Mouse (Mus musculus) liver, embryonic 15.5 days (tissue): ENCODE results near the gene Hps6. TPM values are rescaled to one million over a fixed set of nuclear protein-coding genes. Genes with fewer than 3 reads are reported as not detected.
A peak's percentile ranks its signal among the peaks of the same experiment; 100 is the strongest.

Experiments used
- ATAC-seq: fragments of 200-750 bp; cut with Nextera tagmentation; 2 replicates; pipeline ENCODE4 v1.8.0; 2017; ENCODE audit warnings: moderate number of reproducible peaks, mild to moderate bottlenecking, moderate library complexity; ENCODE audit not compliant: insufficient read depth
- H3K27ac ChIP-seq: fragments of 300-500 bp; sonication (generic); replicated peaks from 2 replicates; pipeline ENCODE4 v1.5.1; 2015; ENCODE audit warnings: mild to moderate bottlenecking, inconsistent platforms
- H3K27me3 ChIP-seq: fragments of 300-500 bp; sonication (generic); 2 replicates; pipeline ENCODE4 v1.6.1; 2015; ENCODE audit warnings: mild to moderate bottlenecking, inconsistent platforms
- H3K36me3 ChIP-seq: fragments of 300-500 bp; sonication (generic); replicated peaks from 2 replicates; pipeline ENCODE4 v1.6.1; 2015; ENCODE audit warnings: moderate library complexity, mild to moderate bottlenecking, inconsistent platforms
- H3K4me1 ChIP-seq: fragments of 300-500 bp; sonication (generic); replicated peaks from 2 replicates; pipeline ENCODE4 v1.6.1; 2015; ENCODE audit warnings: inconsistent platforms
- H3K4me2 ChIP-seq: fragments of 300-500 bp; sonication (generic); 2 replicates; pipeline ENCODE4 v1.6.1; 2015; ENCODE audit warnings: moderate library complexity, mild to moderate bottlenecking, inconsistent platforms
- H3K4me3 ChIP-seq: fragments of 300-500 bp; sonication (generic); replicated peaks from 2 replicates; pipeline ENCODE4 v1.5.1; 2015; ENCODE audit warnings: mild to moderate bottlenecking, inconsistent platforms
- H3K9ac ChIP-seq: fragments of 300-500 bp; sonication (generic); 2 replicates; pipeline ENCODE4 v1.6.1; 2015; ENCODE audit warnings: moderate library complexity, mild to moderate bottlenecking, inconsistent platforms
- H3K9me3 ChIP-seq: fragments of 300-500 bp; sonication (generic); replicated peaks from 2 replicates; pipeline ENCODE4 v1.6.1; 2016; ENCODE audit warnings: inconsistent platforms
- WGBS: fragments of 180-500 bp; shearing (Covaris S2); methylation state at CpG from one replicate; pipeline ENCODE4 v1.1.7; 2015; ENCODE audit warnings: mixed read lengths; ENCODE audit not compliant: insufficient replicate concordance; 5-methylcytosine and 5-hydroxymethylcytosine counted together
- polyA plus RNA-seq: library from polyadenylated mRNA; unstranded; fragments of >200 nt; fragmentation: Nextera tagmentation; extraction: Ambion mirVana; gene quantifications from 2 replicates; pipeline ENCODE4 v1.2.1, GENCODE M21; 2015

Hps6 gene
- polyA plus RNA-seq, 1 experiment from 2014 or later, result 3.2 TPM

DNA sequence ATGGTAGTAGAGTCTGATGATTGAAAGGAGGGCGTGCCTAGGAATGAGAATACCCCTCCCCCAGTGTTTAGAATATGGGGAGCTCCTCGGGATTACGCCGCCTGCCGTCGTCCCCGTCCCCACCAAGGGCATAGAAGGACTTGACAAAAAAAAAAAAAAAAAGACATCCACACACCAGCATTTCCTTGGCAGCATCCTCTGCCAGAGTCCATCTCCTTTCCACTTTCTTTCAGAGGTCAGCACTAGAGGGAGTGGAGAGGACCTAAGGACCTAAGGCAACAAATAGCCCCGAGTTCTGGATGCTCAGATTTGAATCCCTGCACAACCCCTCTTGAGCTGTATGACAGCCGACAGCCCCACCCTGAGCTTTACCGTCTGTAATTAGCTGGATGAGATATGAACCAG lies 43.3 kb downstream of the Hps6 start:
- Histone ChIP-seq H3K27me3 (peaks cover 31% of the 10 kb centered on the region), H3K27ac (peak overlapping the region; percentile 35; the same call in 1 of the 2 replicates), H3K4me2 (peak overlapping the region; percentile 99; the same call in 1 of the 2 replicates), H3K9me3 (no peaks in the 10 kb centered on the region), H3K9ac (no peak overlapping the region), H3K4me1 (peaks cover 52% of the 10 kb centered on the region), H3K36me3 (no peaks in the 10 kb centered on the region), H3K4me3 (no peak overlapping the region)
- no peak for ATAC-seq
- 7% methylated on average over 10 of the region's 10 CpGs for WGBS

DNA sequence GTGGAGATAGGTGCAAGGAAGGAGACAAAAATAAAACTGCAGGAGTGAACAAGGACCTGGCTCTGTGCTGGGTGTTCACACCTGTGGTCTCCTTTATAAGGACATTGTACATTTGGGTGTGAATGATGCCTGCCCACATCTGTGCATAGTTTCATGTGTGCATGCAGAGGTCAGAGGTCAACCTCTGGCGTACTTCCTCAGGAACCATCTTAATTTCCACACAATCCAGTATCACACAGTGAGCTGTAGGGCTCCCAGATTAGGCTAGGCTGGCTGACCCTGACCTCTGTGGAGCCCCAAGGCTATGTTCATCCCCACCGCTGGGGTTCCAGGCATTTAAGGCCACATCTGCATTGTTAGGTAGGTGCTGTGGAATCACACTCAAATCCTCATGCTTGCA lies 44.1 kb downstream of the Hps6 start:
- Histone ChIP-seq H3K4me1 (peaks cover 44% of the 10 kb centered on the region), H3K9ac (no peak overlapping the region), H3K4me3 (no peak overlapping the region), H3K27me3 (peaks cover 31% of the 10 kb centered on the region), H3K36me3 (no peaks in the 10 kb centered on the region), H3K9me3 (no peaks in the 10 kb centered on the region), H3K27ac (no peak overlapping the region), H3K4me2 (no peak overlapping the region)
- 75% methylated on average over 2 of the region's 2 CpGs for WGBS
- ATAC-seq, result no peak

DNA sequence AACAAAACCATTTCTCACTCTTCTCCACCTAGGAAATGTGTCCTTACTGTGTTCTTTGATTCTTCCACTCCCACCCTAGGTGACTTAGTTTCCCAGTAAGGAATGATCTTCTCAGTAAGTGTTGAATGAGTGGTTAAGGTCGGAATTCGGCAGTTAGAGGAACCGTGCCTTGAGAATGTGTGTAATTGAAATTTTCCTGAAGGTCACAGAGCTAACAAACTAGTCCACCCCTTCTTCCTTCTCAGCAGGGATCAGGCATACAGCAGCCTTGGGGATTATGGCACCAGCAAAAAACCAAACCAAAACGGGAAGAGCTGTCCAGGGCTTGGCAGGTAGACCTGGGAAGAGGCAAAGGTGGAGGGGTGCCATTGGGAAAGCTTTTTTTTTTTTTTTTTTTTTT lies 45.8 kb downstream of the Hps6 start:
- H3K4me3 ChIP-seq, result no peak overlapping the region
- no peak overlapping the region for H3K9ac ChIP-seq
- WGBS, result 71% methylated on average over 4 of the region's 4 CpGs
- no peak overlapping the region for H3K27ac ChIP-seq
- H3K27me3 ChIP-seq, result peaks cover 31% of the 10 kb centered on the region
- H3K9me3 ChIP-seq, result no peaks in the 10 kb centered on the region
- no peaks in the 10 kb centered on the region for H3K36me3 ChIP-seq
- ATAC-seq, result no peak
- no peak overlapping the region for H3K4me2 ChIP-seq
- H3K4me1 ChIP-seq, result peaks cover 34% of the 10 kb centered on the region

DNA sequence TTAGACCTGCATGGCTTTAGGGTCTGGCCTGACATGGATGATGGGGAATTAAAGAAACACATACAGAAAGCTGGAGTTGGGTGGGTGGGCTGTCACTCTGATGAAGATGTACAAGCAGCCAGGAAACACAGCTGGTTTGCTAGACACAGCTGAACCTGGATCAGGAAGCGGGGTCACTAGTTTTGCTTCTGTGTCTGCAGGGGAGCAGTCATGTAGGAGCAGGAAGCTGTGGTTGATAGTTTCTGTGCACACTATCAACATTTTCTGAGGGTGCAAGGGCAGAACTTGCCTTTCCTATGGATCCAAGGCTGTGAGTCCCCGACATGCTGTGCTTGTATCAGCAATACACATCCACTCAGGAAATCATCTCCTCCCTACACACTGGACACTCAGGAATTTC lies 47.2 kb downstream of the Hps6 start:
- Histone ChIP-seq H3K4me2 (no peak overlapping the region), H3K4me3 (no peak overlapping the region), H3K9me3 (no peaks in the 10 kb centered on the region), H3K9ac (no peak overlapping the region), H3K27ac (no peak overlapping the region), H3K27me3 (peaks cover 23% of the 10 kb centered on the region), H3K36me3 (no peaks in the 10 kb centered on the region), H3K4me1 (peaks cover 24% of the 10 kb centered on the region)
- 44% methylated on average over 2 of the region's 2 CpGs for WGBS
- no peak for ATAC-seq

Other genes starting within 250 kb of the Hps6 start
- gene Mgea5, start 219.7 kb upstream of the Hps6 start, polyA plus RNA-seq, result 16.9 and 20.2 TPM in 2 replicates
- 2.4 and 2.5 TPM in 2 replicates for gene Kcnip2, start 187.4 kb upstream of the Hps6 start, polyA plus RNA-seq
- gene Armh3, start 5.0 kb upstream of the Hps6 start, polyA plus RNA-seq, result 4.0 and 4.1 TPM in 2 replicates
- 15.7 and 17.0 TPM in 2 replicates for gene Pprc1, start 41.4 kb downstream of the Hps6 start, polyA plus RNA-seq
- gene Ldb1, start 41.7 kb downstream of the Hps6 start, polyA plus RNA-seq, result 27.0 and 31.2 TPM in 2 replicates
- gene Nolc1, start 72.4 kb downstream of the Hps6 start, polyA plus RNA-seq, result 47.3 and 48.8 TPM in 2 replicates
- gene Elovl3, start 128.4 kb downstream of the Hps6 start, polyA plus RNA-seq, result 0.13 TPM in 1 of 2 replicates, not detected in the other
- 0.28 and 0.30 TPM in 2 replicates for gene Pitx3, start 144.8 kb downstream of the Hps6 start, polyA plus RNA-seq
- 18.3 and 20.8 TPM in 2 replicates for gene Gbf1, start 149.0 kb downstream of the Hps6 start, polyA plus RNA-seq